Mouse (Mus musculus) right cerebral cortex, postnatal 14 days (tissue): ENCODE results near the gene Hypk.
"Not testable (repeated sequence)": the region's sequence is repeated elsewhere in the genome, so short reads cannot be mapped to it uniquely, and the experiment has no call there.

Experiments used
- DNase-seq: peaks from one replicate; pipeline ENCODE4 v3.0.0; 2022

Hypk gene

DNA sequence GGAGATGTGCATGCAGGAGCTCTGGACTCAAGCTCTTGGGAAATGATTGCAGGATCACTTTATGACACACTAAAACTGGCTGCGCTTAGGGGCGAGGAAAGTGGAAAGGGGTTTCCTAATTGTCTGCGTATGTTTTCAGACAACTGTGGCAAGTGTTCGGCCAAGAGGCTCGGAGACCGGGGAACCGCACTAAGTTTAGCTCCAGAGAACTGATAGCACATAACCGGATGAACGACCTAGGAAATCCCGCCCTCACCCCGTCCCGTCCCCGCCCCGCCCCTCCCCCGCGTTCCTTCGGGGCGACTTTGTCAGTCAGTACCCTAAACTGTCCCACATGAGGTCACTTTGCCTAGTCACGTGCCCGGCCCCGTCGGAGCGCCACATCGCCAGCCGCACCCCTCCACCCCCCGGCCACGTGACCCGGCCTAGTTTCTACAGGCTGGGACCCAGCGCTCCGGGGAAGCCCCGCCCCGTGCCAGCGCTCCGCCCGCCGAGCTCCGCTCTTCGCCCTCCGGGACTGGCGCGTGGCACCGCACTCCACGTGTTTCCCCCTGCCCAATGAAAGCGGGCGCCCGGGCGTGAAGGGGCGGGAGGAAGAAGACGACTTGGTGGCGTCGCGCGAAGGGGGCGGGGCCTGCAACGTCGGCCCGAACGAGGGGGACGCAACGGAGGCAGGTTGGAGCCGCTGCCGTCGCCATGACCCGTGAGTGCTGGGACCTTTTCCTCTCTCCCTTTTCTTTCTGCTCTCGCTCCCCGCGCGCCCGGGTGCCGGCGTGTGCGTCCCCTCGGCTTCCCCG, 4.2 kb upstream of the Hypk start, which contains the start of gene Serf2:
TSS of gene Serf2 (plus strand) at position 457 of the 797 bp plus-strand sequence.
- peak; percentile 98 for DNase-seq

DNA sequence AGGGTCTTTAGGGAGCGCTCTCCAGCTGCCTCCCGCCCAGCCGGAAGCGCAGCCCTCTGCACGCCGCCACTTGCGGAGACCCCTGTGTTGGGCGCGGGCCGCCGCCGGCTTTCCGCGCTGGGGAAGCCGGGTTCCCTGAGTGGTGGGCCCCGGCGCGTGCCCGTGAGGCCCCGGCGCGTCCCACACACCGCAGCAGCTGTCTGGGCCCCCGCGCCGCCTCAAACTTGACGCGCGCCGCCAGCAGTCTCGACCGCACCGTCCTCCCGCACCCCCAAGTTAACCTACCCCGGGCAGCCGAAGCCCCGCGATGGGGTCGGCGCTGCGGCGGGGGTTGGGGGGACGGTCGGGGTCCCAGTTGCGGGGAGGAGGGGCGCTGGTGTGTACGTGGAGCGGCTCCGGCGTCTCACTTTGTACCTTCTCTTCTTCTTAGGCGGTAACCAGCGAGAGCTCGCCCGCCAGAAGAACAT, 3.5 kb upstream of the Hypk start:
- peak; percentile 51 for DNase-seq

- no peak for DNase-seq
Measured at GRCm38 (mm10) chr2:121450093-121450492, 3.0 kb upstream of the Hypk start.

GRCm38 (mm10) chr2:121452361-121452760, 729 bp upstream of the Hypk start:
- DNase-seq, result no peak

DNA sequence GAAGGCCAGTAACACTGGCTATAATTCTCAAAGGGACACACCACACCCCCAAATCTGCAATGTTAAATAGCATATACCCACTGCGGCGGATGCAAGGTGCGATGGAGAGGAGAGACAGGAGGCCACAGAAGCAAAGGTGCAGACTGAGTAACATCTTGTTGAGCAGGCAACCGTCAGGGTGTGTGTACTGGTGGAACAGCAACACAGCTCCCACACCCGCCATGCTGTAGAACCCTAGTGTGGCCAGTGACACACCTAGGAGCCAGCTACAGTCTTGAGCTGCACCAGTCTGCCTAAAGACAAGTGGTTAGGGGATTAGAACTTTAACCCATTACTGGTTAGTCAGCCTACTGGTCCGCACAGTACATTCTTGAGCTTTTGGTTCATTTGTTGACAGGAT, 827 bp downstream of the Hypk start:
- DNase-seq, result no peak

GRCm38 (mm10) chr2:121455534-121455933, 2.4 kb downstream of the Hypk start:
- no peak for DNase-seq

DNA sequence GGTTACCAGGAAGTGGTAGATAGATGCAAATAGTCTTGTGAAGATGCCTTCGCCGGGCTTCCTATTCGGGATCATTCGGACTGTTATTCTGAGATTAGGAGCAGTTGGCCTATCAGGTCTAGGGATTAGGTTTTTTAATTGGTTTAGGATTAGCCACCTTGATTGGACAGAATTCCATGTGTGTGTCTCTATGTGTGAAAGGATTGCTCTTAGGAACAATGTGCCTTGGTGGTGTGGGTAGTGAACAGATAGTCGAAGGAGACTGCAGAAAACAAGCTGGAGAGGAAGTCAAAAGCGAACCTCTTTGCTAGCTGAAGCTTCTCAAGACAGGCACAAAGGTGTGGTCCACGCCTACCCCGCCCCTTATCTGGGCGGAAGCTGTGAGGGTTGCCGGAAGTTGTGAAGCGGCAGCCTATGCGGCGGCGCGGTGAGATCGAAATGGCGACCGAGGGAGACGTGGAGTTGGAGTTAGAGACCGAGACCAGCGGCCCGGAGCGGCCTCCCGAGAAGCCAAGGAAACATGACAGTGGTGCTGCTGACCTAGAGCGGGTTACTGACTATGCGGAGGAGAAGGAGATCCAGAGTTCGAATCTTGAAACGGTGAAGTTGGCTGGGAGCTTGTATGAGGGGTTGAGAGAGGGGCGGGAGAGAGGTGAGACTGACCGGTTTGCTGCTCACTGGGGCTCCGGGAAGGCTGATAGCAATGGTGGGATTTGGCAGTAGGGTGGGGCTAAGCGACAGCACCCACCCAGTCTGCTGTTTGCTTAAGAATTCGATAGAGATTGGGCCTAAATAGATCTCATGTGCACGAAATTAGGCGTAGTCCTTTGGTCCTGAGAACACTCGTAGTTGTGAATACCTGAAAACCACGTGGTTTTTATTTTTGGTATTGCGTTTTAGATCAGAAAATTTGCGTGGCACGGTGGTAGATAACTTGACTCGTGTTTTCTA, 3.9 kb downstream of the Hypk start, which contains the start of gene Serinc4:
TSS of gene Serinc4 (minus strand) at position 90 of the 951 bp plus-strand sequence.
- peak; percentile 78 for DNase-seq

GRCm38 (mm10) chr2:121460071-121460470, 7.0 kb downstream of the Hypk start:
- DNase-seq, result no peak

- DNase-seq, result not testable (repeated sequence)
Measured at GRCm38 (mm10) chr2:121468982-121469381, 15.9 kb downstream of the Hypk start.

- not testable (repeated sequence) for DNase-seq
Measured at GRCm38 (mm10) chr2:121472783-121473182, 19.7 kb downstream of the Hypk start.

GRCm38 (mm10) chr2:121473301-121474179, 20.4 kb downstream of the Hypk start, which contains the start of gene Mfap1b:
Mfap1b (minus strand) TSS chr2:121474067.
- peak; percentile 74 for DNase-seq

DNA sequence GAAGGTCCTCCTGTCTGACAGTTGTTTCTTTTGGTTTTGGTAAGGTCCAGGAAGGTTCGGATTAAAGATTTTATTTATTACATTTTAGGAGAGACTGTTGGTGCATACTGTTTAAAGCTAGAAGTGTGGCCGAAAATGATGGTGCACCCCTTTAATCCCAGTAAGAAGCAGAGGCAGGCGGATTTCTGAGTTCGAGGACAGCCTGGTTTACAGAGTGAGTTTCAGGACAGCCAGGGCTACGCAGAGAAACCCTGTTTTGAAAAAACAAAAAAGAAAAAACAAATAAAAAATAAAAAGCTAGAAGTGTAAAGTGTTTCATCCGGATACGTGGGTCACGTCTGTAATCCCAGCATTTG, 21.1 kb downstream of the Hypk start:
- no peak for DNase-seq

GRCm38 (mm10) chr2:121475306-121475705, 22.2 kb downstream of the Hypk start:
- not testable (repeated sequence) for DNase-seq

DNA sequence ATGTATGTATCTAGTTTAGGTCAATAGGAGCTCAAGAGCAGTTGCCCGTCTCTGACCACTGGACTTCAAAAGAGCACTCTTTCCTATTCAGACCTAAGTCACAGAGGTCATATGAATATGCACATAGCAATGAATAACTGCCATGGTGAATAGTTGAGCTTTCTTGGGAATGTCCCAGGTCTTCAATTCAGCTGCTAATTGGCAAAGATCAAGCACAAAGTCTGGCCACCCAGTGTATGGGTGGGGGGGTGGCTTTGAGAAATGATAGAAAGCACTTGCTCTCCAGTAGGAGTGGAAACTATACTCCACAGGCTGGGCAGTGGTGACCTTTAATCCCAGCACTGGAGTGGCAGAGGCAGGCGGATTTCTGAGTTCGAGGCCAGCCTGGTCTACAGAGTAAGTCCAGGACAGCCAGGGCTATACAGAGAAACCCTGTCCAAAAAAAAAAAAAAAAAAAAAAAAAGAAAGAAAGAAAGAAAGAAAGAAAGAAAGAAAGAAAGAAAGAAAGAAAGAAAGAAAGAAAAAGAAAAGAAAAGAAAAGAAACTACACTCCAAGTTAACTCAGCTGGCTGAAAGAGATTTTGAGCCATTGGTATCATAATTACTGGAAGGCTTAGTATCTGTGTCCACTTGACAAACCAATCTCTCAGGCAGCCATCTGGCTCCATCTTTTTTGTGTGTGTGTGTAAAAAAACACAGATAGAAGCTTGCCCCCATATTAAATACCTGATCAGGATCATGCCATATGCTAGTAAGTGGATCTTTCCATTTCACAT, 24.6 kb downstream of the Hypk start:
- DNase-seq, result no peak

GRCm38 (mm10) chr2:121480498-121480897, 27.4 kb downstream of the Hypk start:
- no peak for DNase-seq

DNA sequence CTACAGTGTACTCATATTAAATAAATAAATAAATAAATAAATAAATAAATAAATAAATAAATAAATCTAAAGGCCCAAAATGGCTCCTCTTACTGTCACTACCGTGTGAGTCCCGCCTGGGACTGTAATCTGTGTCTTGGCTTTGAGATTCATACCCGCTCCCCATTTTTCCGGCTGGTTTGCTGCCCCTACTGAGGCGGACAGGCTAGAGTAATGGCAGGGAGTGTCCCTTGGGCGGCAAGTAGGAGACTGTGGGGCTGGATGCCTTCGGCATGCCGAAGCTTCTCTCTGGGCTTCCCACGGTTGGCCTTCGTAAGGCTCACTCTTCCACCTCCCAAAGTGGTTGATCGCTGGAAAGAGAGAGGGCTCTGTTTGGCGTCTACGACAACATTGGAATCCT, 27.8 kb downstream of the Hypk start:
- not testable (repeated sequence) for DNase-seq

DNA sequence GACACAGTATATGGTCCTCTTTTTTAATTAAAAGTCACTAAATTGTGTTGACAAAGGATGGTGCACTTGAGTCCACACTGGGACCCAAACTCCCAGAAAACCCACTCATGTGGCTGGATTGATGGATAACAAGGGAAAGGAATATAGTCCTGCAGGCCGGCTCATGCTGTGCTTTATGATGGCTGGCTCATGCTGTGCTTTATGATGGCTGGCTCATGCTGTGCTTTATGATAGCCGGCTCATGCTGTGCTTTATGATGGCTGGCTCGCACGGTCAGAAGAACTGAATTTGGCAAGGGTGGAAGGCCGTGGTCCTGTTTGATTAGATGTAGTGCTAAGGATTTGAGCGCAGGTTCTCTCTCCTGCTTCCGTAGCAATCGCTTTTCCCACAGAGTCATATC, 30.5 kb downstream of the Hypk start:
- no peak for DNase-seq

DNA sequence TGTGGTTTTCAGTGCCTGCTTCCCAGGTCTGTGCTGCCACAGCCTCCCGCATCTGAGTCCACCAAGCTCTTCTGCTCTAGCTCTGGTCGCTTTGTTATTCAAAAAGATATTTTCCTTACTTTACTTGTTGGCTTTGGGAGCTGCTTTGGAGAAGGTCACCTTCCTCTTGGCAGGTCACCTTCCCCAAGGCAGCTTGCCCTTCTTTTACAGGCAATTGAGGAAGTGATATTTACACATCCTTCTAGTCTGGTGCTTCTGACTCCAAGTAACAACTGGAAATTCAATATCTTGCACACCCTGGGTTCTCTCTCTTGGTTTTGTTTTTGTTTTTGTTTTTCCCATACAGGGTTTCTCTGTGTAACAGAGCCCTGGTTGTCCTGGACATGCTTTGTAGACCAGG, 31.3 kb downstream of the Hypk start:
- not testable (repeated sequence) for DNase-seq

GRCm38 (mm10) chr2:121501550-121501949, 48.5 kb downstream of the Hypk start:
- DNase-seq, result not testable (repeated sequence)

DNA sequence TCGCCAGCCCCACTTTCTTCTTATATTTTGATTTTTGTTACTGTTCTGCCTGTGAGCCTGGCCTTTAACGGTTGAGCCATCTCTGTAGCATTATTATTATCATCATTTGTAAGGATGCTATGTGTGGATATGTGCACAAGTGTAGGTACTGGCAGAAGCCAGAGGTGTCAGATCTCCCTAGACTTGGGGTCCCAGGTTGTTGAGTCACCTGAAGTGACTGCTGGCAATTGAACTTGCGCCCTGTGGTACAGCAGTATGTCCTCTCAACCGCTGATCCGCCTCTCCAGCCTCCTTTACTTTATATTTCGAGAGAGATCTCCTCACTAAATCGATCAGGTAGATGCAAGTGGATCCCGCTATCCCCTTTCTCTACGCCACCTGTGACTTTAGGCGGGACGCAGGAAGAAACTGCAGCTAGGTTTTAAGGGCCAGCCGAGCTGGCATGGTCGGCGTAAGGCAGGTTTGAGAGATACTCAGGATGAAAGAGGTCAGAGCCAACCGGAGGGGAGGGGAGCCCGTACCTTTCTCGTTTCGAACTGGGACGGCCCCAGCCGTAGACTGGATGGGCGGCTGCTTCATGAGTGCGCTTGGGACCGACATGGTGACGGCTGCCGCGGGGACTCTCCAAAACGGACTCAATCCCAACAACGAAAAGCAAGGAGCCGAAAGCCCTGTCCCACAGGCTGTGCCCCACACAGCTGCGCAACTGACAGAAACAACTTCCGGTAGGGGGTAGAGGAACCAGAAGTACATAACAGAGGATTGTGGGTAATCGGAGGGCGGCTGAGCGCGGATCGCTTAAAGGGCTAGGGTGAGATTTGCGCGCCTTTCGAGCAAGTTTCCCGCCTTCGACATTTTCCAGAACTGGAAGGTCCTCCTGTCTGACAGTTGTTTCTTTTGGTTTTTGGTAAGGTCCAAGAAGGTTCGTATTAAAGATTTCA, 53.1 kb downstream of the Hypk start, which contains the start of the genes Mfap1a and Wdr76:
TSS of gene Mfap1a (minus strand) at position 724 of the 941 bp plus-strand sequence.
TSS of gene Wdr76 (plus strand) at position 782 of the 941 bp plus-strand sequence.
- peak; percentile 77 for DNase-seq
